Mouse (Mus musculus): Measurements from ENCODE around the gene Atxn7.

DNA sequence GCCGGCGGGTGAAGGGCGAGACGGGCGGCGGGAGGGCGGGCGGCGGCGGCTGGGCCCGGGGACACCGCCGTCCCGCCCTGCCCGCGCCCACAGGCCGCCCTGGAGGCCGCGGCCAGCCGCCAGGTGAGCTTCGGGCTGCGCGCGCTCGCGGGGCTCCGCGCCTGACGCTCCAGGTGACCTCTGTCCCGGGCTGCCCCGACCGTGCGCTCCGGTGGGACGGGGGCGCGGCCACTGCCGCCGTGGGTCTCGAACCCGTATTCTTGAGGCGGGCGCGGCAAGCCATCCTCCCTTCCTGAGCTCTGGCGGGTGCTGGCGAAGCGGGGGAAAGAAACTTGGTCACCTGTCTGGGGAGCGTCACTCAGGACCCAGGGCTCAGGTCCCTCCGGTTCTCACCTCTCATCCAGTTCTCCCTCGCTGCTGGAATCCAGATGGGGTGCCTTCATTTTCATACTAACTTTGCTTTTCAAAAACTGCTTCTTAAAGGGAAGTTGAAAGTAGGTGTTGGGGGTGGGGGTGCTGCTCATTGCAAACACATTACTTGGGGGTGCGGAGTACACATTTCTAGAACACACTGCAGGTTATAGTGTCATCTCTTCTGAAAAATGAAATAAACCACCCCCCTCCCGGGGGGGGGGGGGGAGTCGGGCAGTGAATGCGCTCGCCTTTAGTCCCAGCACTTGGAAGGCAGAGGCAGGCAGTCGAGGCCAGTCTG, at the start of gene Atxn7, which contains the start of gene Thoc7:
- TF ChIP-seq CTCF (IDR thresholded peaks at IDR 0.05; ENCODE audit: insufficient read depth, low read depth, low read length) (no peak), POLR2A (IDR thresholded peaks at IDR 0.05; ENCODE audit: insufficient read depth, low read depth, low read length) (no peak; the same call in 1 of the 2 replicates)
